Mouse (Mus musculus): ENCODE measurements around the gene Cebpg.

DNA sequence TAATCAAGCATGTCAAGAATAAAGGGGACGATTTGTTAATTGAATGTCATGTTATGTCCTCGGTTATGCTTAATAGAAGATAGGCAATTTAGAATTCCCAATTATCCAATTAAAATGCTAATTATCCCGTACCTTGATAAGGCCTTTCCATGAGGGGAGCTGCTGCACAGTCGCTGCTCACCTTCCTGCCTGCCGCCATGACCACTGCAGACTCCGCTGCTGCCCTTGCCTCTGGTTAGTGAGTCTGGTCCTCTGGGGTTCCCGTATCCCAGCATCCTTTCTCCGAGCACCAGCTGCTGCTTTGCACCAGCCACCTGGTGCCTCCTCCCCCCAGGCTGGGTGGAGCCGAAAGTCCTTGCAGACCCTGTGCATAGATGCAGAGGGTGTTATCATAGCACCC lies 43.1 kb downstream of the Cebpg start:
- TF ChIP-seq CTCF (IDR thresholded peaks at IDR 0.05; ENCODE audit: control insufficient read depth, insufficient read depth, insufficient read length) (no peak), CEBPB (IDR thresholded peaks at IDR 0.05; ENCODE audit: low read depth) (no peak), MYOD1 (IDR thresholded peaks at IDR 0.05; ENCODE audit: control insufficient read depth, insufficient read length, low read depth) (no peak), USF1 (IDR thresholded peaks at IDR 0.05; ENCODE audit: low read depth) (no peak), MAX (IDR thresholded peaks at IDR 0.05) (no peak), MYOG (IDR thresholded peaks at IDR 0.05; ENCODE audit: control insufficient read depth, extremely low read depth, insufficient read length) (no peak), FOSL1 (IDR thresholded peaks at IDR 0.05; ENCODE audit: insufficient read depth, low read length, poor library complexity, severe bottlenecking) (no peak)

Measured in C2C12 (cell line).